Mouse (Mus musculus) left cerebral cortex, postnatal 25 days (tissue): ENCODE data around the gene Fscn3. TPM values are rescaled to one million over a fixed set of nuclear protein-coding genes. Genes with fewer than 3 reads are reported as not detected.

Experiments used
- DNase-seq, 2 experiments: peaks; one replicate each; pipeline ENCODE4 v3.0.0; 2022; ENCODE audit warnings: low spot score in 2 of 2, mixed read lengths in 1 of 2
- intact Hi-C: fragments of 180-260 bp; cut with DNase I; formaldehyde crosslinking; loops from one replicate; pipeline ENCODE4 v1.15.1; 2025
- total RNA-seq, 2 experiments: library from RNA; stranded (reverse); gene quantifications; 2 replicates each; pipeline ENCODE4 v1.2.3; 2021

Fscn3 gene
- not detected for total RNA-seq

DNA sequence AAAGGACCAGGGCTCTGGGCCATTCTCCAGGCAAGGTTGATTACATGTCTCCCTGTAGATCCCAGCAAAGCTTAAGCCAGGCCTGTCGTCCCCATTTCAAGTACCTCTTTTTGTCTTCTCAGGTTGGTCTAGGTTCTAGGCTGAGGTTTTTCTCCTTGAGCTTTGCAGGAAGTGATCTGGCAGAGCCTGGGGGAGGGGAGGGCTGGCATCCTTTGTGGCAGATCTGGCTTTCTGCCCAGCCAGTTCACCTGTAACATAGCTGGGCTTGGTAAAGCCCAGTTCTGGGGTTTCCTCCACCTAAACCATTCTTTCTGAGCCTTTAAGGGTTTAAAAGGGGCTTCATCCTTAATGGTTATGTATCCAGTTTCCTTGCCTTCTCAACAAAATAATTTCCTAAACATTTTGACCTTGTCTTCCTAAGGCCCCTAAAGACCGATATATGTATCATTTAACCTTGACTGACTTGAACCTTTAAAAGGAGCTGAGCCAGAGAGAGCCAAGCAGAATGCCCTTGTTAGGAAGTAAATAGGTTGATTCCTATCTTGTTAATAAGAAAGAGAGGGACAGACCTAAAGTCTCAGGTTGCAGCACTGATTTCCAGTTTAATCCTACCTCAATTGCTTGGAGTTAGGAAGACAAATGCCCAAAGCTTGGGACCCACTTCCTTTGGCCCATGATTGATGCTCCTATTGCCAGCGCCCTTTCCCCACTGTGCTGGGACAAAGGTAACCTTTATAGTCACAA, at the start of gene Fscn3:
Fscn3 (plus strand) TSS at position 694 of the 744 bp plus-strand sequence.
- DNase-seq = no peak
- intact Hi-C loops = loop anchor here (10.0 kb wide), 1 partner anchor 598 kb away; no protein-coding TSS in a partner anchor

DNA sequence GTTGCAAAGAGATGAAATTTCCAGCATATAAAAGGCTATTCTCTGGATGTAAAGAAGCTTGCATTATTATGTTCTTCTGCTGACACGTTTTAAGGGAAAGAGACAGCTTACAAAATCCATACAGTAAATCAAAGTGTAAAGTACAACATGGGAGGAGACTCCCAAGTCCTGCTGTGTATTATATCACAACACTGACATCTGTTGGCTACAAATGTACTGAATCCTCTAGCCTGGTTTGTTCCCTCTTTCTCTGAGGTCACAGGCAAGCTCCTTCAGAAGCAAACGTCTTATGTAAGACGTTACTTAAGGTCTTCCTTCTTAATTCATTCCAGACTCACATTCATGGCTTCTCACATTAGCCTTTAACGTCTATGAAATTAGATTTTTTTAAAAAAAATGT, 45.6 kb upstream of the Fscn3 start:
- DNase-seq = peak in 1 of 2 experiments; percentile 35
- intact Hi-C loops = no loop called here

DNA sequence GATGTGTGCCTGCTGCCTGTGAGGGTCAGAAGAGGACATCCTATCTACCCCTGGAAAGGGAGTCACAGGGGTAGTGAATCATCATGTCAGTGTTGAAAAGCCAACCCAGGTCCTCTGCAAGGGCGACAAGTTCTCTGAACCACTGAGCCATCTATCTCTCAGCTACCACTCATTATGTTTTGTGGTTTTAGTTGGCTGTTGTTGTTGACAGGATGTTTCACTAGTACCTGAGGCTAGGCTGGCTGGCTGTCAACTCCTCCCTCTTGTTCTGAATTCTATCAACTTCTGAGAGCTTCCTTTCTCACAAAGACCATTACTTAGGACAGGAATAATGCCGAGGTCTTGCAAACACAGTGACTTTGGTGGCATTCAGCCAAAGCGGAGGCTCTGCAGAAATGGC, 42.4 kb upstream of the Fscn3 start:
- intact Hi-C loops = no loop called here
- no peak for DNase-seq

DNA sequence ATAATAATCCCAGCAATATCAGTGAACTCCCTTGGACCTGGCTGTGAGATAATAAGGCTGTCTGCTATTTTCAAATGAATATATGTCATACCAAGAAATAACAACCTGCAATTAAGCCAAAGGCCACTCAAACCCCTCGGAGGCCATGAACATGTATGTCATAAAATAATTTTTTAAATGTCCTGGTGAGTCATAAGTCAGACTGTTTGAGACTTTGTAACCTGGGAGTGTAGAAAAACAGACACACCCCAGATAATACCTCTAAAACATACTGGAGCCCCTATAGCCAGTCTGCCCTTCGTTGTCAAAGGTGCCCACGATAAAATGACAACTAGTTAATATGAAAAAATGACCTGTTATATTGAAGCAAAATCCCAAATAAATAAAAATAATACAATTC, 38.6 kb upstream of the Fscn3 start:
- DNase-seq = no peak
- intact Hi-C loops = no loop called here

DNA sequence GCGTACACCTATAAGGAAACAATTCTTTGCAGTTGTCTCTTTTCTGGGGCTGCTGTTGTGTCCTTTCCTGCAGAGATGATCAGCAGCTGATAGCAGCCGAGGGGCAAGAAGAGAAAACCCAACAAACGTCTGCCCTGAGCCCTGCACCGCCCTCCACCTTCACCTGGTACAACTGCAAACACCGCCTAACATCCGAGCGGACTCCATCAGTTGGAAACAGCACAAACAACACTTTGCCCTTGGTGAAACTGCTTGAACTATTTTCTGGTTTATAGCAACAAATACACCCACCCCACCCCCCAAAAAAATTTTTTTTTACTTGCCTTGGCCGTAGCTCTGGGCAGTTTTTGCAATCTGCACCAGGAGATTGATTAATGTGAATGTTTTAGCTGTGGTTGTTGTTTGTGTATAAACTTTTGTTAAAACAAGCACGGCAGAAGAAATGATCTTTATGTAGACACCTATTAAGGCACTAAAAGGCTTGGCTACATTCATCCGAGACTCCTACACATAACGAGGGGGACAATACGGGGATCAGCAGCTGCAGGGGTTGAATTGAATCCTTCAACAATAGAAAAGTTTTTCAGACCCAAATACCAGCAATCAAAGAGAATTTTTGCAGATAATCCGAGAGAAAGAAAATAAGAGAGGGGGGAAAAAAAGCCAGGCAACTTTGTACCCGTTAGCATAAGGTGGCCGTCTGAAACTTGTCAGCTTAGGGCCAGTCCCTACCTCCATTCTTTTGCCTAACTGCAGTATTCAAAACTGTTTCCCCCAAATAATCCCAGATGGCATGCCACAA, 31.3 kb upstream of the Fscn3 start:
- intact Hi-C loops = no loop called here
- DNase-seq = no peak

DNA sequence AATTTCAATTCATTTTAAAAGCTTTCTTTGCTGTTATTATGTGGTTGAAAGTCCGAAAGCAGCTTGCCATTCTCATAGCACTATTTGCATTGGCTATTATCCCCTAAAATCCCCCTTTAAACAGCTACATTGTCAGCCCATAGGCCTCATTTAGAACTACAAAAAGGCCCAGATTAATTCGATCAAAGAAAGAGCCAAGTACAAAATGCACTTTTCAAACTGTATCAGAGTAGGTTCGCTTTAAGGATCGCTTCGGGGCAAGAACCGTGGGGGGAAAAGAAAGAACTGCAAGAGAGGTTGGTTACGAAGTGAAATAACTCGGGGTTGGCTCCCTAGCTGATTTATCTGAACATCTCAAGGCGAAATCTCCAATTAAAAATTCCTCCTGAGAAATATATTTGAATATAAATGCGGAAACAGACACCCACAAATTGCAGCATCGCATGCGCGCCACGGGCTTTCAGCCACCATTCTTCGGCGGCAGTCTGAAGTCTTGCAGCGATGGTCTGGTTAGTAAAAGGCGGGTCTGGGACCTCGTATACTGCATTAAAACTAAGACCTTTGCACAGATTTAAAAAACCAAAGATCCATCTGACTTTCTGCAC, 30.6 kb upstream of the Fscn3 start:
- intact Hi-C loops = no loop called here
- DNase-seq = peak; percentile 27 to 33

DNA sequence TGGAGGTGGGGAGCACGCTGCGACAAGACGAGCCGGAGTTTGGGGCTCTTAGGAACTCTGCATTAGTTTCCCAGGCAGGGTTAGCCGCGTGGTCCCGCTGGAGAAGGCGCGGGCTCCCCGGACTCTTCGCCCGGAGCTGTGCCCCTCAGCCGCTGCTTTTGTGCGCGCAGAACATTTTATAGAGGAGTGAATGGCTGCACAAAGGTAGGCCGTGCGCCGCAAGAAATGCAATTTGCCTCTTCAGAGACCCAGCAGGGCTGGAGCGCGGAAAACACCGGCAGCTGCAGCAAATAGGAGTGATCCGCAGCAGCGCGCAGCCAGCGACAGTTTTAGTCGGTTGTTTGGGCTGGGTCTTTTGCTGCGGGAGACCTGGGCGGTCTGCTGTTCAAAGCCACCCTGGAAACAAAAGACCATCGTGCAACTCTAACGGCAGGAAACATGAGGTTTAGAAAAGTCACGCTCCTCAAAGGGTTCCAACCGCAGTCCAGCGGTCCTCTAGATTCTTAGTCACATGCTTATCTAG, 29.8 kb upstream of the Fscn3 start, which contains the start of gene Zfp800:
Zfp800 (minus strand) TSS at position 325 of the 523 bp plus-strand sequence.
- no peak for DNase-seq

DNA sequence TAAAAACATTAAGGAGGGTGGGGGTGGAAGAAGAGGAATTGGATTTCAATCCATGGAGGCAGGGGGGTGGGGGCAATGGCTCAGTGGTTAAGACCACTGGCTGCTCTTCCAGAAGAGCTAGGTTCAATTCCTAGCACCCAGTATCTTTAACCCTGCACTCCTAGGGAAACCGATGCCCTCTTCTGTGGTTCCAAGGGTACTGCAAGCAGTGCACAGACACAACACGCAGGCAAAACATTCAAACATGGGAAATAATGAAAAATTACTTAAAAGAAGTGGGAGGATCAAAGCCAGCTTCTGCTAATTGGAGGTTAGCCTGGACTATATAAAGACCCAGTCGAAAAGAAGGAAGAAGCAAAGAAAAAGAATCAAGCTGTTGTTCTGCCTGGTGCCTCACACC, 28.9 kb upstream of the Fscn3 start:
- intact Hi-C loops = no loop called here
- DNase-seq = no peak

More for the DNA sequence above, 29.8 kb upstream of the Fscn3 start, which contains the start of gene Zfp800:
- intact Hi-C loops = no loop called here

DNA sequence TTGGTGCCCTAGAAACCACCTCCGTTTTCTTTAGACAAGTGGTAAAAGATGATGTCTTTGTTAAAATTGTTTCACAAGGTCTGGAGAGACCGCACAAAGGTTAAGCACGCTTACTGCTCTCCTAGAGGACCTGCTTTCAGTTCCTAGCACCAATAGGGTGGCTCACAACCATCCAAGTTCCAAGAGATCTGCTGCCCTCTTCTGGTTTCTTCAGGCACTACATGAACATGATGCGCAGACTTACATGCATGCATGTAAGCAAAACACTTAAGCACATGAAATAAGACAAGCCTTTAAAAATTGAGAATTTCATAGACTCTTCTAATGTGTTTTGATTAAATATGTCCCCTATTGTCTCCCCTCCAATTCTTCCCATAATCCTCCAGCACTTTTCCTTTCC, 27.8 kb upstream of the Fscn3 start:
- no peak for DNase-seq
- intact Hi-C loops = no loop called here

DNA sequence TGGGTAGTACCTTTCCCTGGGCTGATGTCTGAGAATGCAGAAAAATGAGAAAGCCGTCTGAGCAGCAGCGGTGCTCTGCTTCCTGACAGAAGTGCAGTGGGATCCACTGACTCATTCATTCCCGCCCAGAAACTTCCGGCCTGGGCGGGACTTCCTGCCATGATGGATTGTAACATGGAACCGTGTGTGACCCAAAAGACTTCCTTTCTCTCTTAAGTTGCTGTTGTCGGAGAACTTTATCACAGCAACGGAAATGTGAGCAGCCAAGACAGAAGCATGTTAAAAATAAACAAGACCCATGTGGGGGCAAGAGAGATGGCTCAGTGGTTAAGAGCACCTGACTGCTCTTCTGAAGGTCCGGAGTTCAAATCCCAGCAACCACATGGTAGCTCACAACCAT, 17.5 kb upstream of the Fscn3 start:
- DNase-seq = no peak
- intact Hi-C loops = no loop called here

DNA sequence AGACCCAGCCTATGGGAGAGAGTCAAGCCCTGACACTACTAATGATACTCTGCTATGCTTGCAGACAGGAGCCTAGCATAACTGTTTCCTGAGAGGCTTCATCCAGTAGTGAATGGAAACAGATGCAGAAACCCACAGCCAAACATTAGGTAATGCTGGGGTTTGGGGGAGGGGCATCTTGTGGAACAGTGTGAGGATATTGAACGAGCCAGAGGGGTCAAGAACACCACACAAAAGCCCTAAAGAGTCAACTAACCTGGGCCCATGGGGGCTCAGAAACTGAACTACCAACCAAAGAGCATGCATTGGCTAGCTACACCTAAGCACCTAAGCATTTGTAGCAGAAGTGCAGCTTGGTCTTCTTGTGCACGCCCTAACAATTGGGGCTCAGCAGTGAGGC, 16.4 kb upstream of the Fscn3 start:
- intact Hi-C loops = no loop called here
- DNase-seq = no peak

DNA sequence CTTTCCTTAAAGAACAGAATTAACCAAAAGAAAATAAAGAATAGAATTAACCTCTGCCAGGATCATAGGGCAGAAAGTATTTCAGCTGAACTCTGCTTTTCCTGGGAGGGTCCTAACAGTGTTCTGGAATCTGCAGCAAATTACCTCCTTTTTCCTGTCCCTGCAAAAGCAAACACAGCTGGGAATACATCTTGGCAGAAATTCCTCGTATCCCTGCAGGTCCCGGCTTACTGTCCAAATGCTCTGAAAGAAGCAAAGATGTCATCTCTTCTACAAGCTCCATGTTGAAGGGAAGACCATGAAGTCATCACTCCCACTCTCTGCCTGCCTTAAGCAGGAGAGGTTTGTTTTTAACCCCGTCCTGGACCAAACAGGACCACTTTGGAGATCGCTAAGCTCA, 10.6 kb upstream of the Fscn3 start:
- intact Hi-C loops = no loop called here

DNA sequence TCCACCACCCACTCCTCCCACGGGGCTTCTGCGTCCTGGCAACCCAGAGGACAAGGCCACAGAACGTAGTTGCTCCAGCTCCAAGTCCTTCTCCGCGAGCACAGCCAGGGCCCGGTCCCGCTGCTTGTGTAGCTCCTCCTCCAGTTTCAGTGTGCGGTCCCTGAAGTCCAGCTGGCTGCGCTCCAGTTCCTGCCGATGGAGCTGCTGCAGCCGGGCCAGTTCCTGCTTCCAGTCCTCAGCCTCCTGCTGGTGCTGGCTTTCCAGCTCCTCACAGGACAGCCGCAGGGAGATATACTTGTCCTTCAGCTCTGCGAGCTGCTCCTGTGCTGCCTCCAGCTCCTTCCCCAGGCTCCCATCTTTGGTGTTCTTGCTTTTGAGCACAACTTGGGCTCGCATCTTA, 9.1 kb upstream of the Fscn3 start:
- intact Hi-C loops = loop anchor here (2.0 kb wide), 1 partner anchor 158 kb away; no protein-coding TSS in a partner anchor
- peak; percentile 55 to 57 for DNase-seq

More for the DNA sequence above, 10.6 kb upstream of the Fscn3 start:
- no peak for DNase-seq

DNA sequence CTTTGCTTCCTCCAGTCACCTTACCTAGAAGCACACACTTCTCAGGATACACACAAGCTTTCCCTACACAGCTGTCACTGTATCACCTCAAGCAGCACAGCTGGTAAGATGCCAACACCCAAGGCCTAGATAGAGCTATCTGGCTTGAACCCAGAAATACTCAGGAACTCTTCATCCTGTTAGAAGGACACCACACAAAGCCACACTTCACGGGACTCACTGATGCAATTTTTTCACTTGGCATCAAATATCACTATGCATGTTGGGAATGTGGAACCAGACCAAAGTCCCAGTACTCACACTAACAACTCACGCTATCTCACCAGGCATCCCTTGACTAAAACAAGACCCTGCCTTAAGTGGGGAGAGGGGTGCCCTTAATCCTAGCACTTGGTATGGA, 7.9 kb upstream of the Fscn3 start:
- intact Hi-C loops = loop anchor here (2.0 to 10.0 kb wide), 3 partner anchors 159 to 605 kb away; partner anchors contain the start of gene Lrrc4
- DNase-seq = no peak

DNA sequence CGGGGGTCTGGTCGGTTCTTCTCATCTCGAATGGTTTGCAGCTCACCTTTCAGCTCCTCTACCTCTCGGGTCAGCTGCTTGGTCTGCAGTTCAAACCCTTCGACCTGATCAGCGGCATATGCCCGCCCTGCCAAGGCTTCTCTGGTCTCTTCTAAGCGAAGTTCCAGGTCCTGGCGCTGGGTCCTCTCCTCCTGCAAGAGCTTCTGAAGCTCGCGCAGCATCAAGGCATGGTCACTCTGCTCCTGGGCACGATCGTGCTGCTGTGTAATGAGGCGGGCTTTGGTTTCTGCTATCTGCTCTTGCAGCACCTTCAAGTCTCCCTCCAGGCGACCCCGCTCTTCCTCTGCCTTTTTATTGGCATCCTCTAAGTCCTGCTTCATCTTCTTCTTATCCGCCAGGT, 7.2 kb upstream of the Fscn3 start:
- DNase-seq = no peak
- intact Hi-C loops = loop anchor here (5.0 to 10.0 kb wide), 2 partner anchors 412 to 604 kb away; partner anchors contain the start of gene Lrrc4

DNA sequence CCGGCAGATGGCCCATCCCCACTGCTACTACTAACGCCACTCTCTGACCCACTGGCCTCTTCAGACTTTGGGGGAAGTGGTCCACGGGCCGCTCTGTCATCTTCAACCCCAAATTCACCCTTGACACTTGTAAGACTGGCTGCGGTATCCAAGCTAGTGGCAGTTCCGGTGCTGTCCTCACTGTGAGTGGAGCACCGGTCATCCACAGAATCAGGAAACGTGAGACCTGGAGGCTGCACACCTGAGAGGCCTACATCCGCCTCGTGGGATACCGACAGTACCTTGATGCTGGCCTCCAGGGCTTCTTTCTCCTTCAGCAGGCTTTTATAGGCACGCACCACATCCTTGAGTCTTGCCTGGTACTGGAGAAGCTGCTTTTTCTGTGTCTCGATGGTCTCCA, 6.7 kb upstream of the Fscn3 start:
- DNase-seq = no peak
- intact Hi-C loops = loop anchor here (5.0 to 10.0 kb wide), 2 partner anchors 411 to 604 kb away; partner anchors contain the start of gene Lrrc4

DNA sequence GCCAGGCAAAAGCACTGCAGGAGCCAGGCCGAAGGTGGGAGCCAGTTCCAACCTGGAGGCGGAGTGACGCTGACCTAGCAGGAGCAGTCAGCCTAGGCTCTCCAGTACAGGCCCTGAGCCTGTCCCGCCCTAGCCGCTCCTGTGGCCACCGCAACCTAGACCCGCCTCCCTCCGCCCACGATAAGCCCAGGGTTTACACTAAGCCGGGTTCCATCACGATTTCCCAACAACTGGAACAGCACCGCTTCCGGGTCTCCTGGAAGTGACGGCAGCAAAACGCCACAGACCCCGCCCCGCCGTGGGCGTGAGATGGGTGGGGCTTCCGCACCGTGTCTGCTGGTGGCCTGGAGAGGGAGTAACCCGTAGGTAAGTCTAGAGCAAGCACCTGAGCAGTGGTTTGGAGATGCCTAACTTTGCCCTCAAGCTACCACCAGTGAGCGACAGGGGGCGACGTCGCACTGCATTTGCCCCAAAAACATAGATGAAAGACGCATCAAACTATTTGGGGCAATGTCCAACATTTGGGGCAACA, 6.1 kb upstream of the Fscn3 start:
- intact Hi-C loops = loop anchor here (5.0 to 10.0 kb wide), 2 partner anchors 411 to 603 kb away; partner anchors contain the start of gene Lrrc4
- DNase-seq = peak; percentile 91 to 96

DNA sequence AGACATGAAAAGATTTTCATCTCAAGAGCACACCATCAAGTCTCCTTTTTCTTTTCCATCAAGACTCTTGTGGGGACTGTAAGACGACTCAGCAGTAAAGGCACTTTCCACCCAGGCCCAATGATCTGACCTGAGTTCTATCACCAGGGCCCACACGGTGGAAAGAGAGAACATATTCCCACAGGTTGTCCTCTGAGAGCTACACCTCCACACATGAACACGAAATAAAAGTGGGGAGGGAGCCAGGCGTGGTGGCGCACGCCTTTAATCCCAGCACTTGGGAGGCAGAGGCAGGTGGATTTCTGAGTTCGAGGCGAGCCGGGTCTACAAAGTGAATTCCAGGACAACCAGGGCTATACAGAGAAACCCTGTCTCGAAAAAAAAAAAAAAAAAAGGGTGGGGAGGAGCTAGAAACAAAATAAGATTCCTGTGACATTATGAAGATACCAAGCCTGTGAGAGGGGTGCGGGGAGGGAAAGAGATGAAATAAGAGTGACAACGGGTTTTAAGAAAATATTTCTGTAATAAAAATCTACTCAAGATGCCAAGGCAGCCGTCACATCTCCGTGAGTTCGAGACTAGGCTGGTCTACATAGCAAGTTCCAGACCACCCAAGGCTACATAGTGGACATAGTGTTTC, 4.8 kb upstream of the Fscn3 start:
- intact Hi-C loops = loop anchor here (5.0 to 10.0 kb wide), 2 partner anchors 410 to 602 kb away; partner anchors contain the start of gene Lrrc4
- DNase-seq = no peak

DNA sequence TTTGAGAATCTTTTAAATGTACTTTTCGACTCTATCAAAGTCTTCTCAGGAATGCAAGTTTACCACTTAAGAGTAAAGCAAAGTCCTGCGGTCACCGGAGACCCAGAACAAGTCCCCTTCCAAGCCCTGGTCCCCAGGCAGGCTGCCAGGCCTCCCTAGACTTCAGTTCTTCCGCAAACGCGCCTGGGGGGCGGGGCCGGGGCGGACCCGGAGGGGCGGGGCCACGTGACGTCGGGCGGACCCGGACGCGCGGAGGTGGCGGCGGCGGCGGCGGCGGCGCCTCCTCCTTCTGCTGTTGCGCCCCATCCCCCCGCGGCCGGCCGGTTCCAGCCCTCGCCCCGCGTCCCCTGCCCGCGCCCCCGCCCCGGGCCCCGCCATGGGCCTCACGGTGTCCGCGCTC, 4.3 kb upstream of the Fscn3 start, which contains the start of gene Arf5:
Arf5 (plus strand) TSS at position 248 of the 400 bp plus-strand sequence.
- intact Hi-C loops = loop anchor here (5.0 to 10.0 kb wide), 2 partner anchors 409 to 601 kb away; partner anchors contain the start of gene Lrrc4
- DNase-seq = peak; percentile 91 to 93
